Mouse (Mus musculus): ENCODE data around the gene Iqsec1.

- no peak for TF ChIP-seq GATA2 (IDR thresholded peaks at IDR 0.05; ENCODE audit: borderline replicate concordance, low read depth, low read length)
- no peak for TF ChIP-seq CTCF (IDR thresholded peaks at IDR 0.05; ENCODE audit: low read depth, low read length)
- no peak for TF ChIP-seq TAL1 (conservative IDR thresholded peaks at IDR 0.05; ENCODE audit: low read depth, low read length)
- TF ChIP-seq GATA1 (IDR thresholded peaks at IDR 0.05; ENCODE audit: borderline replicate concordance, low read length), result no peak
Observed at GRCm38 (mm10) chr6:90802604-90803003, 185.9 kb downstream of the Iqsec1 start.
